Mouse (Mus musculus) midbrain, embryonic 13.5 days (tissue): ENCODE results near the gene Nrde2. TPM values are rescaled to one million over a fixed set of nuclear protein-coding genes. Genes with fewer than 3 reads are reported as not detected.

Source experiments
- ATAC-seq: fragments of 200-750 bp; cut with Nextera tagmentation; 2 replicates; pipeline ENCODE4 v1.8.0; 2017; ENCODE audit warnings: mild to moderate bottlenecking, moderate TSS enrichment, moderate library complexity
- H3K27ac ChIP-seq: fragments of 300-500 bp; sonication (generic); 2 replicates; pipeline ENCODE4 v1.5.1; 2015; ENCODE audit warnings: inconsistent platforms, mild to moderate bottlenecking, moderate library complexity
- H3K27me3 ChIP-seq: fragments of 300-500 bp; sonication (generic); 2 replicates; pipeline ENCODE4 v1.6.1; 2015; ENCODE audit warnings: mild to moderate bottlenecking, inconsistent platforms
- H3K36me3 ChIP-seq: fragments of 300-500 bp; sonication (generic); 2 replicates; pipeline ENCODE4 v1.6.1; 2015; ENCODE audit warnings: mild to moderate bottlenecking, inconsistent platforms
- H3K4me1 ChIP-seq: fragments of 300-500 bp; sonication (generic); replicated peaks from 2 replicates; pipeline ENCODE4 v1.6.1; 2015; ENCODE audit warnings: inconsistent platforms
- H3K4me2 ChIP-seq: fragments of 300-500 bp; sonication (generic); replicated peaks from 2 replicates; pipeline ENCODE4 v1.6.1; 2015; ENCODE audit warnings: moderate library complexity, mild to moderate bottlenecking, inconsistent platforms
- H3K4me3 ChIP-seq: fragments of 300-500 bp; sonication (generic); replicated peaks from 2 replicates; pipeline ENCODE4 v1.5.1; 2015; ENCODE audit warnings: mild to moderate bottlenecking, inconsistent platforms
- H3K9ac ChIP-seq: fragments of 300-500 bp; sonication (generic); replicated peaks from 2 replicates; pipeline ENCODE4 v1.6.1; 2015; ENCODE audit warnings: mild to moderate bottlenecking, inconsistent platforms
- H3K9me3 ChIP-seq: fragments of 300-500 bp; sonication (generic); 2 replicates; pipeline ENCODE4 v1.6.1; 2016; ENCODE audit warnings: mild to moderate bottlenecking, inconsistent platforms
- WGBS: fragments of 180-500 bp; shearing (Covaris S2); methylation state at CpG from one replicate; pipeline ENCODE4 v1.1.7; 2015; 5-methylcytosine and 5-hydroxymethylcytosine counted together
- polyA plus RNA-seq: library from polyadenylated mRNA; unstranded; fragments of >200 nt; fragmentation: Nextera tagmentation; extraction: Ambion mirVana; gene quantifications from 2 replicates; pipeline ENCODE4 v1.2.1, GENCODE M21; 2015

The Nrde2 gene
- polyA plus RNA-seq, 1 experiment from 2014 or later: 14.3 TPM

DNA sequence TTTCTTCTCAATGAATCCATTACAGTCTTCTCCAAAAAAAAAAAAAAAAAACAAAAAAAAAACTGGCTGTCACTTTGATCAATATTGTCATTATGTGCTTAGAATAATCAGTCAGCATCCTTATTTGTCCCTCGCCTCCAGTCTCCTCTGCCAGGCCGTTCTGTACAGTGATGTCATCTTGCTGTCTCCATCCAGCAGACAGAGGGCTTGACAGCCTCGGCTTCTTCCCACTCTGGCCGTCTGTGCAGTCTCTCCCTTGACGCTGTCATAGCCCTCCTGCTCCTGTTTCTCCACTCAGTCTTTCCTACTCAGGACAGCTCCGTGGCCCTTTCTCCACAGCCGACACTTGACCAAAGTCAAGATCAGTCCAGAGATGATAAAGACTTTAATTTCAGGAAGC lies 13.0 kb upstream of the Nrde2 start:
- Histone ChIP-seq H3K36me3 (no peaks in the 10 kb centered on the region), H3K4me2 (no peak overlapping the region), H3K4me3 (no peak overlapping the region), H3K9me3 (no peaks in the 10 kb centered on the region), H3K4me1 (peaks cover 23% of the 10 kb centered on the region), H3K27ac (no peak overlapping the region), H3K9ac (no peak overlapping the region), H3K27me3 (no peaks in the 10 kb centered on the region)
- WGBS: 79% methylated on average over 7 of the region's 7 CpGs
- ATAC-seq: no peak

DNA sequence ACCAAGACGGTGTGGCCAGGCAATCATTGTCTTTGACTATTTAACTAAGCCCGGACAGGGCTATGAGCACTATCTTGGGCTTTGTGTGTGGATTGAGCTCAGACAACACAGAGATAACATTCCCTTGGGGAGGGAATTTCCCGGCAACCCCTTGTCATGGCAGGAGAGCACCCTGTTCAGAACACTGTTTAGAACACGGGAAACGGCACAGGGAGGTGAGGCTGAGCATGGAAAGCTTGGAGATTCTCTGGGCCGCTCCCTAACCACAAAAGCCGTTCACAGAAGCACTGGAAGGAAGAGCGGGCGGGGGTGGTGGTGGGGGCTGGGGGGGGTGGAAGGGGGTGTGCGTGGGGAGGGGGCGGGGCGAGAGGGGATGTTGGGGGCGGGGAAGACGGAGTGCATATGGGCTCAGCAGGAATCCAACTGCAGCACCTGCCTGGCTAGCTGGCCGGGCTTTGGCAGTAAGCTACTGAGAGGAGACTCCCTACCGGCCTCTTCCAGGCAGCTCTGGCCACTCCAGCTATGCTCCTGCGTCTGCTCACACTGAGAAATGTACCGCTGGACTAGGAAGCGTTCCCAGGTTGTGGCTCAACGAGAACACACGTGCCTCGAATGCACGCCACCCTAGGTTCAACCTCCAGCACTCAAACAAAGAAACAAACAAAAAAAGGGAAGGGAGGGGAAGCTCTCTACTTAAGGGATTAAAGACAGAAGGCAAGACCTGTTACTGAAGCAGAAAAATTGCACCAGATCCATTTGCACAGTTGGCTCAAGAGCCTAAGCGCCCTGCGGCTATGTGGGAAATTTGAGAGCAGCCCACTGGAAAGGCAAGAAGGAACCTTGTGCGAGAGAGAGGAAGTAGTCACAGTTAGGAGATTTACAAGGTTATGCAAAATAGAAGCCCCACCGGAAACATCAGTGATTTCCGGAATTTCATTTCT lies 8.7 kb upstream of the Nrde2 start:
- WGBS: 8% methylated on average over 28 of the region's 28 CpGs
- Histone ChIP-seq H3K27ac (peak overlapping the region; percentile 87), H3K9me3 (no peaks in the 10 kb centered on the region), H3K9ac (peak overlapping the region; percentile 56; the same call in 1 of the 2 replicates), H3K4me3 (peak overlapping the region; percentile 18), H3K27me3 (no peaks in the 10 kb centered on the region), H3K36me3 (no peaks in the 10 kb centered on the region), H3K4me2 (peak overlapping the region; percentile 50), H3K4me1 (peaks cover 21% of the 10 kb centered on the region)
- ATAC-seq: peak; percentile 83

DNA sequence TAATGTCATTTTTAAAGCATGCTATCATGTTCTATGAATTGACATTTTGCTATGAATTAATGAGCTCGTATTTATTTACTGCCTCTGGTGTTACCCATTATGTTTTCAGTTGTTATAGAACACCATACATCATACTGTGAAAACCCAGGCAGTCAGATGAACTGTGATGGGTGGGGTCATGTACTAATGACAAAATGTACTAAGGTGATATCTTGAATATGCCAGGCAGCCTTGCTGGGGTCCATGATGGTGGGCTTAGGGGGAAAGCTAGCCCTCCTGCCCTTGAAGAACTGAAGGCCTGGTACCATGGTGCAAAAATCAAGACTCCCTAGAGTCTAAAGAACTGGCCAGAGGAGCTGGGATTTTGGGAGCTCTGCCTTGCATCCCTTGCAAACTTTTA lies 8.0 kb upstream of the Nrde2 start:
- H3K27ac ChIP-seq: peak overlapping the region; percentile 87
- H3K9ac ChIP-seq: no peak overlapping the region
- no peaks in the 10 kb centered on the region for H3K9me3 ChIP-seq
- peaks cover 21% of the 10 kb centered on the region for H3K4me1 ChIP-seq
- H3K27me3 ChIP-seq: no peaks in the 10 kb centered on the region
- peak; percentile 6; the same call in 1 of the 2 replicates for ATAC-seq
- no peaks in the 10 kb centered on the region for H3K36me3 ChIP-seq
- no peak overlapping the region for H3K4me3 ChIP-seq
- 91% methylated on average over 1 of the region's 1 CpGs for WGBS
- peak overlapping the region; percentile 50; the same call in 1 of the 2 replicates for H3K4me2 ChIP-seq

DNA sequence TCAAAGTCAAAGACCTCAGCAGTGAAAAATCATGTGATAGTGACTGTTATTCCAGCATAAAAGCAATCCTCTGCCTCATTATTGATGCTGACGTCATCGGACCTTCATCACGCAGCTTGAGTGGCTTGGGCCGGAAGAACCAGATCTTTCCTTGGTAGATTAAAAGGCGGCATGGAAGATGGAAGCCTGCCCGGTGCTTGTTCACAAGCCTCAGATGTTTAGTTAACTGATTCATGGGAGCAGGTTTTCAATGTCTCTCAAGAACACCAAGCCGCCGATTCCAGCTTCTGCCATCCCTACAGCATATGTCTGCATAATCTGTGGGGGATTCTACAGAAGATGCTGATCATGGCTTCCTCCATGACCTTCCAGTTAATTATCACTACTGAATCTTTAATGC lies 7.5 kb upstream of the Nrde2 start:
- WGBS: 57% methylated on average over 8 of the region's 8 CpGs
- H3K4me1 ChIP-seq: peaks cover 21% of the 10 kb centered on the region
- no peak for ATAC-seq
- no peak overlapping the region for H3K4me2 ChIP-seq
- H3K4me3 ChIP-seq: no peak overlapping the region
- H3K36me3 ChIP-seq: no peaks in the 10 kb centered on the region
- H3K27me3 ChIP-seq: no peaks in the 10 kb centered on the region
- H3K27ac ChIP-seq: peak overlapping the region; percentile 53; the same call in 1 of the 2 replicates
- no peak overlapping the region for H3K9ac ChIP-seq
- no peaks in the 10 kb centered on the region for H3K9me3 ChIP-seq

DNA sequence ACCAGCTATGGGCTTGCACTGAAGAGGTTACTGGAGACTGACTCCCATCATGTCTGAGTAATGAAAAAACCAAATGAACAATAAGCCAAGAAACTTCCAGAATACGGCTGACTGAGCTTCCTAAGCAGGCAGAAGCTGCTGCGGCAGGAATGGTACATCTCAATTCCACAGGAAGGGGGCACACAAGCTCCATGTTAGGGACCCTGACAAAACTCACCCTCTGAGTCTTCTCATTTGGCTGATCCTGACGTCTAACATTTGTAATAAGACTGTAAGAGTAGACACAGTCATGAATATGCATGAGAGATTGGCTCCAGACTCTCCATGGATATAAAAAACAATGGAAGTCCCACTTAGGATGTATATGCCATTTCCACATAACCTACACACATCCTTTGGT lies 6.7 kb upstream of the Nrde2 start:
- Histone ChIP-seq H3K9ac (no peak overlapping the region), H3K4me2 (no peak overlapping the region), H3K27me3 (no peaks in the 10 kb centered on the region), H3K9me3 (no peaks in the 10 kb centered on the region), H3K4me3 (no peak overlapping the region), H3K27ac (peak overlapping the region; percentile 53; the same call in 1 of the 2 replicates), H3K4me1 (peaks cover 21% of the 10 kb centered on the region), H3K36me3 (no peaks in the 10 kb centered on the region)
- ATAC-seq: peak; percentile 77
- 20% methylated on average over 3 of the region's 3 CpGs for WGBS

DNA sequence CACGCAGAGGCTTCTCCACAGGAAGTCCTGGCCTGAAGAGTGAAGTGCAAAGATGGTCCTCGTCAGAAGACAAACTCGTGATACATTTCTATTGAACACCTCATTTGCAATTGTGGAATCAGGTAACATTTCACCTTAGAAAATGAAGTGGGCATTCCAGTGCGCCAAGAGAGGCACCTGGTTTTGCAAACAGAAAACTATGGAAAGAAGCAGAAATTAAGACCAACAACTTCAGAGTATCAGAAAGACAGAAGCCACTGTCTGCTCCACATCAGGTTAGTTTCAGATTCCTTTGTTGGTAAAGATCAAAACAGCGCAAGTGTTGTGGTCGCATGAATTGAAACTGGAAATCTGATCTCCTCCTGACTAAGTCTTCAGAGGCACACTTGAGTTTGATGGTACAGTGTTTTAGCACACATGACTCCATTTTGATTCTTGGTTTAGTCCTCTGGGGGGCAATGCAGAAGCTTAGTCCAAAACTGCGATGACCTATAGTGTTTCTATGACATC lies 5.6 kb upstream of the Nrde2 start:
- ATAC-seq: no peak
- Histone ChIP-seq H3K4me3 (no peak overlapping the region), H3K36me3 (no peaks in the 10 kb centered on the region), H3K9me3 (no peaks in the 10 kb centered on the region), H3K27me3 (no peaks in the 10 kb centered on the region), H3K9ac (no peak overlapping the region), H3K4me1 (peaks cover 21% of the 10 kb centered on the region), H3K4me2 (no peak overlapping the region), H3K27ac (no peak overlapping the region)
- 81% methylated on average over 7 of the region's 7 CpGs for WGBS

DNA sequence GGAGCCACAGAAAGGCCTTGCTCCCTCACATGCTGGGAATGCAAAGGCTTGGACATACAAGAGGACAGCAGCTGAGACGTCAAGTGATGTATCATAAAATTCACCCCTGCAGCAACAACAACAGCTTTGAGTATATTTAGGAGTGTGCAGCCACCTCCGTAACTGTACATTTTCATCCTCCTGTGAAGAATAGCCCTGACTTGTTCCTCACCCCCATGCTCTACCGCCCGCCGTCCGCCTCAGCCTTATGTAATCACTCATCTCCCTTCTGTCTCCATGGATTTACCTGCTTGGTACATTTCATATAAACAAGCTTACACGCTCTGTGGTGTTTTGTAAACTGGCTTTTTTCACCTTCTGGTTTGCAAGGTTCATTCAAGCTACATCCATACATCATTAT lies 7.0 kb downstream of the Nrde2 start:
- WGBS: 93% methylated on average over 7 of the region's 7 CpGs
- no peak for ATAC-seq
- H3K27ac ChIP-seq: no peak overlapping the region

DNA sequence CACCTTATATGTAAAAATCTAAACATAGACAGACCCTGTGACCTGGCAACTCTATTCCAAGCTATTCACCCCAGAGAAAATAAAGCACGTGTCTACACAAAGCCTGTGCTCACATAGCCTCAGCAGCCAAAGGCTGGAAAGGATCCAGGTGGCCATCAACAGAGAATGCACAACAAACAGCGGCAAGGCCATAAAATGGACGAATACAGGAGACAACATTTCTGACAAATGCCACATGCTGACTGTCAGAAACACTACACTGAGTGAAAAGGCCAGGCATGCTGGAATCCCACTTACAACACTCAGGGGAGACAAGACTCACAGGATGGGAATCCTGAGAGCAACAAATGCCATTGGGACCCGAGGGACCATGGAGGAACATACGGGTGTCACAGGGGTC lies 15.2 kb downstream of the Nrde2 start:
- ATAC-seq: no peak
- Histone ChIP-seq H3K4me1 (no peaks in the 10 kb centered on the region), H3K27ac (no peak overlapping the region), H3K36me3 (peaks cover 98% of the 10 kb centered on the region), H3K9ac (no peak overlapping the region), H3K9me3 (no peaks in the 10 kb centered on the region), H3K27me3 (no peaks in the 10 kb centered on the region), H3K4me2 (no peak overlapping the region), H3K4me3 (no peak overlapping the region)
- 92% methylated on average over 5 of the region's 5 CpGs for WGBS

More for the DNA sequence above, 7.0 kb downstream of the Nrde2 start:
- no peak overlapping the region for H3K4me2 ChIP-seq
- H3K9ac ChIP-seq: no peak overlapping the region
- H3K4me3 ChIP-seq: no peak overlapping the region
- no peaks in the 10 kb centered on the region for H3K27me3 ChIP-seq
- no peaks in the 10 kb centered on the region for H3K4me1 ChIP-seq
- peaks cover 40% of the 10 kb centered on the region for H3K36me3 ChIP-seq
- no peaks in the 10 kb centered on the region for H3K9me3 ChIP-seq

DNA sequence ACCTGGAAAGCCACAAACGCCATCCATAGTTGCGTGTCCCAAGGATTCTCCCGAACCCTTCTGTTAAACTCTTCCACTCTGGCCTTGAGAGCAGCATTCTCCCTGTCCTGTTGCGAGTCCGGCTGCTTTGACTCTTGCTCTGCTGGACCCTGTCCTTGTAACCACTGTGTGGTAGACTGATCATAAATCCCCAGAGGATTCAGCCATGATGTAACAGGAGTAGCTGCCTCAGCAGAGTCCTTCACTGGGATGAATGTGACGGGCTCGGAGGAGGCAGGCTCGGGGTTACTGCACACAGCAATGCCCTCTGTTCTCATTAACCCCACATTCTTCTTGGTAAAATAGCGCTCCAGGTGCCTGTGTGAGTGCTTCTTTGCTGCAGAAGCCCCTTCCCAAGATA lies 15.7 kb downstream of the Nrde2 start:
- H3K36me3 ChIP-seq: peaks cover 98% of the 10 kb centered on the region
- no peak overlapping the region for H3K4me2 ChIP-seq
- H3K4me1 ChIP-seq: no peaks in the 10 kb centered on the region
- no peaks in the 10 kb centered on the region for H3K9me3 ChIP-seq
- no peak for ATAC-seq
- WGBS: 94% methylated on average over 9 of the region's 9 CpGs
- H3K4me3 ChIP-seq: no peak overlapping the region
- H3K9ac ChIP-seq: no peak overlapping the region
- no peak overlapping the region for H3K27ac ChIP-seq
- H3K27me3 ChIP-seq: no peaks in the 10 kb centered on the region

DNA sequence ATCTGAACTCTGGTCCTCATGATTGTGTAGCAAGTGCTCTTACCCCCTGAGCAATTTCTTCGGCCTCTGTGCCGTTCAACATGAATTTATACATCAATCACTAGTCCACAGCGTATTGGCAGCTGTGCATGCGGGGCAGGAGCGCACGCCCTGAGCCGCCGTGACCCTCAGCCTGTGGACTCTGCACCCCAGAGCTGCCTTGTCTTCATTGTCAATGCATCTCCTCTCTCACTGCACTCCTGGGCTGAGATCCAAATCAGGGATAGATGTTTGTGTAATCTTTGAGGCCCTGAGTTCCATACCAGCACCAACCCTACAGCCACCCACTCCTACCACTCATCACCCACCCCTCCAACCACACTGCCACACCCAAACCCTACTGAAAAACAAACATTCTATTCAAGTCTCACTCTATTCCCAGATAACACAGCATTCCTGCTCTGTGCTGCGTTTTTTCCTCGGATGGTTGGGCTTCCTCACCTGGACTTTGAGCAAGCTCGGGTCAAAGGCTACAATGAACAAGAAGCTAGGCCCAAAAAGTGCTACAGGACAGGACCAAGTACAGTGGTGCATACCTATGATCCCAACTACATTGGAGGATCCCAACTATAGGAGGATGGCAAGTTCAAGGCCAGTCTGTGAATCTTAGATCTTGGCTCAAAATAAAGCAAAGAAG lies 16.5 kb downstream of the Nrde2 start:
- Histone ChIP-seq H3K9ac (no peak overlapping the region), H3K36me3 (peaks cover 96% of the 10 kb centered on the region), H3K27me3 (no peaks in the 10 kb centered on the region), H3K9me3 (no peaks in the 10 kb centered on the region), H3K27ac (no peak overlapping the region), H3K4me1 (no peaks in the 10 kb centered on the region), H3K4me3 (no peak overlapping the region), H3K4me2 (no peak overlapping the region)
- 96% methylated on average over 11 of the region's 11 CpGs for WGBS
- no peak for ATAC-seq

DNA sequence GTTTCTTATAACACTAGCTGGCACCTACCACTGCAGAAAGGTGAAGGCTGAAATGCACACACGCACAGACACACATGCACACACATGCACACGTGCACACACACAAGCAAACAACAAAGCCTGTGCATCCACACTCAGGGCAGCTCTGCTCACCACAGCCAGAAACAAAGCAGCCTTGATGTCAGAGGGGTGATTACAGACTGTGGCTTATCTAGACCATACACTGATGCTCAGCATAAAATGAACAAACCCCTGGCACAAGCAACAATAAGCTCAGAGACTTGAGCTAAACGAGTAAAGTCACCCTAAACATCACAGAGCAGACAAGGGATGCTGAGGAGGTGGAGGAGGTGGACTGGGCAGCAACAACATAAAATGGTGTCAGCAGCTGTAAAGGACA lies 24.3 kb downstream of the Nrde2 start:
- Histone ChIP-seq H3K9me3 (no peaks in the 10 kb centered on the region), H3K4me2 (no peak overlapping the region), H3K36me3 (peaks cover 88% of the 10 kb centered on the region), H3K9ac (no peak overlapping the region), H3K4me1 (no peaks in the 10 kb centered on the region), H3K27me3 (no peaks in the 10 kb centered on the region), H3K4me3 (no peak overlapping the region), H3K27ac (no peak overlapping the region)
- no peak for ATAC-seq
- WGBS: 89% methylated on average over 3 of the region's 3 CpGs

DNA sequence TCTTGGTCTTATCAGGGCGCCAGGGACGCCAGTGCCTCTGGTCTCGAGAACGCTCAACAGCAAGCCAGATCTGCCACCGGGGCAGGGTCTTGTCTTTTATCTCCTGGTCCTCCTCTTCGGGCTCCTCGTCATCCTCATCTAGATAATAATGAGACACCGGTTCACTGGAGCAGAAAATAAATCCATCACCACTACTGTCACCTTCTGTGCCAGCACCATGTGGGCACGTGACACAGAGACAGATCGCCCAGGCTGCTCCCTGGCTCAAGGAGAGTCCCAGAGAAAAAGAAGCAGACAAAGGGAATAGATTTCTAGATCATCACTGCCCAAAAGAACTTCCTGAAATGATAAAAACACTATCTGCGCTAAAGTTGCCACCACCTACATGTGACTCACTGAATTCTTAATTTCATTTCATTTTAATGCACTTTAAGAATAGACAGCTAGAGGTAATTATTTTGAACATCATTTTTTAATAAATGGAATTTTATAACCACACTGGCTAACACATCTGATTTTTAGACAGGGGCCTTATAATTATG lies 25.0 kb downstream of the Nrde2 start:
- Histone ChIP-seq H3K4me3 (no peak overlapping the region), H3K27me3 (no peaks in the 10 kb centered on the region), H3K4me2 (no peak overlapping the region), H3K36me3 (peaks cover 88% of the 10 kb centered on the region), H3K4me1 (no peaks in the 10 kb centered on the region), H3K9ac (no peak overlapping the region), H3K9me3 (no peaks in the 10 kb centered on the region), H3K27ac (no peak overlapping the region)
- 82% methylated on average over 11 of the region's 11 CpGs for WGBS
- ATAC-seq: no peak
